Mouse (Mus musculus) hindbrain, postnatal 0 days (tissue): ENCODE measurements at regions not wholly inside any gene's neighbourhood (a gene's known extent, or its start where the extent isn't known, plus 50 kb on each side); places are given as distances from the start of the nearest gene placed in this dataset.

ENCODE experiments used
- ATAC-seq: fragments of 200-750 bp; cut with Nextera tagmentation; 2 replicates; pipeline ENCODE4 v1.8.0; 2017; ENCODE audit warnings: mild to moderate bottlenecking, moderate TSS enrichment, moderate library complexity
- DNase-seq: peaks from one replicate; pipeline ENCODE4 v3.0.0-alpha.2; 2015; ENCODE audit warnings: low spot score
- H3K27ac ChIP-seq: fragments of 300-500 bp; sonication (generic); 2 replicates; pipeline ENCODE4 v1.5.1; 2014; ENCODE audit warnings: mild to moderate bottlenecking
- H3K27me3 ChIP-seq: fragments of 300-500 bp; sonication (generic); 2 replicates; pipeline ENCODE4 v1.6.1; 2014; ENCODE audit warnings: low read length, mixed read lengths; ENCODE audit not compliant: insufficient read depth
- H3K36me3 ChIP-seq: fragments of 300-500 bp; sonication (generic); 2 replicates; pipeline ENCODE4 v1.6.1; 2014; ENCODE audit warnings: low read length, mixed read lengths; ENCODE audit not compliant: insufficient read depth
- H3K4me1 ChIP-seq: fragments of 300-500 bp; sonication (generic); 2 replicates; pipeline ENCODE4 v1.6.1; 2014; ENCODE audit warnings: antibody characterized with exemption, low read length, mixed read lengths; ENCODE audit not compliant: insufficient read depth
- H3K4me2 ChIP-seq: fragments of 300-500 bp; sonication (generic); 2 replicates; pipeline ENCODE4 v1.6.1; 2014; ENCODE audit warnings: low read depth, mild to moderate bottlenecking, low read length, moderate library complexity, mixed read lengths
- H3K4me3 ChIP-seq: fragments of 300-500 bp; sonication (generic); 2 replicates; pipeline ENCODE4 v1.5.1; 2014; ENCODE audit warnings: low read length
- H3K9ac ChIP-seq: fragments of 300-500 bp; sonication (generic); replicated peaks from 2 replicates; pipeline ENCODE4 v1.6.1; 2014; ENCODE audit warnings: mild to moderate bottlenecking, low read length, moderate library complexity, mixed read lengths
- H3K9me3 ChIP-seq: fragments of 300-500 bp; sonication (generic); 2 replicates; pipeline ENCODE4 v1.6.1; 2016; ENCODE audit warnings: low read length, mixed read lengths
- CTCF ChIP-seq: IDR thresholded peaks from 2 replicates; pipeline ENCODE4 v1.5.1; 2016; ENCODE audit warnings: antibody characterized with exemption, control low read depth, low read depth
- WGBS: fragments of 180-500 bp; shearing (Covaris S2); extraction: QIAGEN DNeasy Blood & Tissue Kit; methylation state at CpG from one replicate; pipeline ENCODE4 v1.1.7; 2014; 5-methylcytosine and 5-hydroxymethylcytosine counted together

DNA sequence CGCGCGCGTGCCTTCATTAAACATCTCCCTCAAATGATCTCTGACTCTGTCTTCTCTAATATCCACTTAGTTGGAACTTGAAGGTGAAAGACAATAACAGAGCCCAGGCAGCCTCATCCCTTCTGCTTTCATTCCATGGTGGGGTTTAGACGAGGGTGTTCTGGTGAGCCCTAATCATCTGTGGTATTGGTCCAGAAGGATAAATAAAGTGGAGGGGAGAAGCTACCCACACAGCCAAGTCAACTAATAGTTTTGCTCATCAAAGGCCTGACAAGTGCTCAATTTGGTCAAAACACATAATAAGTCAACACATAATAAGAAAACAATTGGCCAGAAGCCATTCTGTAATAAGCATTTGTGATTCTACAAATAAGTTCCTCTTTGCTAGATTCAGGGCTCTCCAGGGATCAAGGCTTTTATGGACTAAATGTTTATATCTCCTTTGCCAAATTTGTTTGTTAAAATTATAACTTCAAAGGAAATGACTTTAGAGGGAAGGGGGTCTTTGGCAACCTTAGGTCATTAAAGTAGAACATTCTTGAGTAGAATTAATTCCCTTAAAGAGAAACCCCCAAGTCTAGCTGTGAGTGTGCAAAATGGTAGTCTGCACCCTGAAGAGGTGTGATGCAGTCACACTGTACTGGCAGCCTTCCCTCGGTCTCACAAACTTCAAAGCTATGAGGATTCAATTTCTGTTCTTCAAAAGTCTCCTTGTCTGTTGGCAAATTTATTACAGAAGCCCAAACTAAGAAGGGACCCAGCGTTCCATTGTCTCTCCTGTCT is 186.5 kb downstream of the Sec23a start:
- H3K4me3 ChIP-seq, result no peak overlapping the region
- H3K27me3 ChIP-seq, result no peaks in the 10 kb centered on the region
- ATAC-seq (no peak), DNase-seq (no peak)
- H3K9ac ChIP-seq, result no peak overlapping the region
- no peak overlapping the region for H3K4me2 ChIP-seq
- H3K27ac ChIP-seq, result no peak overlapping the region
- TF ChIP-seq CTCF, result no peak
- no peaks in the 10 kb centered on the region for H3K4me1 ChIP-seq
- 90% methylated on average over 7 of the region's 7 CpGs for WGBS
- H3K36me3 ChIP-seq, result no peaks in the 10 kb centered on the region
- H3K9me3 ChIP-seq, result no peaks in the 10 kb centered on the region

DNA sequence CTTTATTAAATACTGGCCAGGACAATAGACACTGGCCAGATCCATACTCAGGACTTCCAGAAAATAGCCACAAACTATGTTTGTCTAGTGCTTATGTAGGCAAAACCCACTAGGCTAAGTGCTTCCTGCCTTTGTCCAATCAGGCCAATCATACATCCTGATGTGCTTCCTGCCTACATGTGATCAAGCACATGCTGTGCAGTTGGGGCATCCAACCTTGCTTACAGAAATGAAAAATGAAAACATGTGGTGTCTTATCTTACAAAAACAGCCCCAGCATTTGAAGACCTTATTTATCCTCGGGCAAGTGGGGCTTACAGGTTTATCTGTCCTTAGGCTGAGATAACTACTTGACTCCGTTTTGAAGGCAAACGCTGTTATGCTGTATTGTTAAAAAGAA is 188.8 kb downstream of the Sec23a start:
- Histone ChIP-seq H3K36me3 (no peaks in the 10 kb centered on the region), H3K27me3 (no peaks in the 10 kb centered on the region), H3K9ac (no peak overlapping the region), H3K4me2 (no peak overlapping the region), H3K4me3 (no peak overlapping the region), H3K4me1 (no peaks in the 10 kb centered on the region), H3K9me3 (no peaks in the 10 kb centered on the region), H3K27ac (no peak overlapping the region)
- 82% methylated on average over 3 of the region's 3 CpGs for WGBS
- ATAC-seq (no peak), DNase-seq (no peak)
- no peak for TF ChIP-seq CTCF

DNA sequence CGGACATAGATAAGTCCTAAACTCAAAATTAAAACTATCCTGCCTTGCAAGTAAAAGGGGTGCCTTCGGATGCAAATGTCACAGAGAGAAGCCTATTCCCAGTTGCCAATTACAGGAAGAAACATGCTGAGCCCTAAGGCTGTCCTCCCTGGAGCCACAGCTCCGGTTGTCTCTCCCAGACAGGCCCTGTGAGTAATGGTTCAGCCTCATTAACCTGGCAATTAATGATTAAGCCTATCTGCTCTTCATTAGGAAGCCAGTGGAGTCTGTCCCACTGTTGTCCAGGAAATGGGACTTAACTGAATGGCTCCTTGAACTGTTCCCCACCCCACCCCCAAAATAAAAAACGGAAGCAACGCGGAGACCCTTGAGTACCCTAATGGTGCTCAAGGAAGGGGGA is 207.7 kb downstream of the Sec23a start:
- no peak overlapping the region for H3K9ac ChIP-seq
- H3K4me2 ChIP-seq, result no peak overlapping the region
- H3K36me3 ChIP-seq, result no peaks in the 10 kb centered on the region
- H3K27me3 ChIP-seq, result no peaks in the 10 kb centered on the region
- H3K4me1 ChIP-seq, result no peaks in the 10 kb centered on the region
- TF ChIP-seq CTCF, result no peak
- ATAC-seq, result no peak
- 51% methylated on average over 6 of the region's 6 CpGs for WGBS
- H3K9me3 ChIP-seq, result no peaks in the 10 kb centered on the region
- H3K27ac ChIP-seq, result no peak overlapping the region
- no peak overlapping the region for H3K4me3 ChIP-seq
- peak; percentile 1 for DNase-seq

DNA sequence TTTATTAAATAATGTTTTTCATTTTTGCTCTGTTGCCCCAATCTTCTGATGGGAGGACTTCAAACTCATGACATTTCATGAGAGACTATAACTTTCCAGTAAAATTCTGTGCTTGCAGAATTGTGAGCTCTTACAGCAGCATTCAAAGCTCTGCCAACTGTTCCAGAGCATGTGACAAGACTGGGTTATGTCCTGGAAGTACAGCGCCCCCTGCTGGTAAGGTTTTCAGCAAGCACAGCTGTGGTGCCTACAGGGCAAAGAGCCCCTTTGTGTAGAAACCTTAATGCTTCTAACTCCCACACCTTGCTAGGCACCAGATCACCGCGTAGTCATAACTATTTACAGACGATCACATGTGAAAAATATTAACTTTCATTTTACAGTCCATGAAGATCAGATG is 209.4 kb downstream of the Sec23a start:
- Histone ChIP-seq H3K4me1 (no peaks in the 10 kb centered on the region), H3K27me3 (no peaks in the 10 kb centered on the region), H3K9ac (no peak overlapping the region), H3K4me3 (no peak overlapping the region), H3K36me3 (no peaks in the 10 kb centered on the region), H3K27ac (no peak overlapping the region), H3K4me2 (no peak overlapping the region), H3K9me3 (no peaks in the 10 kb centered on the region)
- ATAC-seq (peak; percentile 90), DNase-seq (peak; percentile 88)
- 40% methylated on average over 4 of the region's 4 CpGs for WGBS
- TF ChIP-seq CTCF, result peak; percentile 86
